Mouse (Mus musculus) adrenal gland, adult 2 months (tissue): ENCODE results near the gene Lgi4. TPM values are rescaled to one million over a fixed set of nuclear protein-coding genes. Genes with fewer than 3 reads are reported as not detected.
A peak's percentile ranks its signal among the peaks of the same experiment; 100 is the strongest.

Source experiments
- DNase-seq: peaks from one replicate; pipeline ENCODE4 v3.0.0; 2021
- long read RNA-seq: library from polyadenylated mRNA; stranded (forward); transcript quantifications from one replicate; pipeline ENCODE4 v2.0.0, GENCODE M21; 2021
- polyA plus RNA-seq: library from polyadenylated mRNA; depleted of rRNA; stranded (reverse); fragments of >200 nt; gene quantifications from 2 replicates; pipeline ENCODE4 v1.2.3, GENCODE M21; 2012; rRNA removed
- total RNA-seq, 2 experiments: library from RNA; stranded (reverse); gene quantifications; 2 replicates each; pipeline ENCODE4 v1.2.3; 2021

Lgi4 gene
- total RNA-seq (1 to 10 TPM; 2.2 to 6.5 TPM), polyA plus RNA-seq (3.3 and 6.2 TPM in 2 replicates)
- long read RNA-seq, full-length matches to known transcripts, result 6 of 9 reads
- long read RNA-seq, partial matches to known transcripts, result 2 of 9 reads
- long read RNA-seq, other reads (novel, unspliced or antisense), result 1 of 9 reads

GRCm38 (mm10) chr7:31059108-31059507 is at the start of gene Lgi4:
Gene Lgi4, plus strand, starts transcription at chr7:31059342.
- peak; percentile 90 for DNase-seq

DNA sequence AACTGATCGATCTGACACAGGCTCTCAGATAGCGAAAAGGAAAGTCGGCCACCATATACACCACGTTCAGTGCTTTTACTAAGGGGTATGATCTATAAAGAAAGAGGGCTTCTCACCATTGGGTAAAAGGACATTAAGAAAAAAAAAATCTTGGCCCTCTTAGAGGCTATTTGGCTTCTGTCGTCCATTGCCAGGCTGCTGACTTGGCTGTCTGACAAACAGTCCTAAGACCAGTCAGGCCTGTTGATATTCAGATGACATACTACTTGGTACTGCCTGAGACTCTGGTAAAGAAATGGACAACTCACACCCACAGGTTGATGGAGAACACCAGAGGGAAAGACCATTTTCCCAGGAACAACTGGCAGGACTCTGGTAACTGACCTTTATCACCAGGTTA is 46.2 kb upstream of the Lgi4 start:
- no peak for DNase-seq

- peak; percentile 34 for DNase-seq
Observed at GRCm38 (mm10) chr7:31017104-31017901, 41.8 kb upstream of the Lgi4 start.

- no peak for DNase-seq
Observed at GRCm38 (mm10) chr7:31028609-31029008, 30.5 kb upstream of the Lgi4 start.

DNA sequence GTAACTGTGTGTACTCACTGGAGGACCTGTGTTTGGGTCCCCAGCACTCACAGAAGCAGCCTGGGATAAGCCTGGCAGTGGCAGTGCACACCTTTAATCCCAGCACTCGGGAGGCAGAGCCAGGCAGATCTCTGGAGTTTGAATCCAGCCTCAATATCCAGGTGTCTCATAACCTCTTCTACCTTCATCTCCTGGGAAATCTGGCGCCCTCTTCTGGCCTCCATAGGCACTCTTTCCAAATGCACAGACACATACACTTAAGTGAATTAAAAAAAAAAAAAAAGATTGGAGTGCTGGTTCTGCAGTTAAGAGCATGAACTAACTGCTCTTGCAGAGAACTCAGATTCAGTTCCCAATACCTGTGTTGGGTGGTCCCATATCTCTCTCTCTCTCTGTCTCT is 28.4 kb upstream of the Lgi4 start:
- no peak for DNase-seq

DNA sequence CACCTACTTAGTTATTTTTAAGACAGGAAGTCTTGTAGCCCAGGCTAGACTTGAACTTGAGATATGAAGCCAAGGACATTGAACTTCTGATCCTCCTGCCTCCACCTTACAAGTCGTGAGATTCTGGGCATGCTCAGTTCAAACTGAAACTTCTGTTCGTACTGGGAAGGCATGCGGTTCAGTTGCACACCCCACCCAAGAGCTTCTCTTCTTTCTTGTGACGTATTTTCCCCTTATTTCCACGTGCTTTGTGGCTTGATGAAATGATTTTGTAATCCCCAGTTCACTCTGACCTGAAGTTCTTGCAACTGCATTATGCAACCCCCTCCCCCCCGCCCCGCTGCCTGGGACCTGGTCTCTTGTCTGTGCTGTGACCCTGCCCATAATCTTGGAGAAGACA is 27.4 kb upstream of the Lgi4 start:
- no peak for DNase-seq

DNA sequence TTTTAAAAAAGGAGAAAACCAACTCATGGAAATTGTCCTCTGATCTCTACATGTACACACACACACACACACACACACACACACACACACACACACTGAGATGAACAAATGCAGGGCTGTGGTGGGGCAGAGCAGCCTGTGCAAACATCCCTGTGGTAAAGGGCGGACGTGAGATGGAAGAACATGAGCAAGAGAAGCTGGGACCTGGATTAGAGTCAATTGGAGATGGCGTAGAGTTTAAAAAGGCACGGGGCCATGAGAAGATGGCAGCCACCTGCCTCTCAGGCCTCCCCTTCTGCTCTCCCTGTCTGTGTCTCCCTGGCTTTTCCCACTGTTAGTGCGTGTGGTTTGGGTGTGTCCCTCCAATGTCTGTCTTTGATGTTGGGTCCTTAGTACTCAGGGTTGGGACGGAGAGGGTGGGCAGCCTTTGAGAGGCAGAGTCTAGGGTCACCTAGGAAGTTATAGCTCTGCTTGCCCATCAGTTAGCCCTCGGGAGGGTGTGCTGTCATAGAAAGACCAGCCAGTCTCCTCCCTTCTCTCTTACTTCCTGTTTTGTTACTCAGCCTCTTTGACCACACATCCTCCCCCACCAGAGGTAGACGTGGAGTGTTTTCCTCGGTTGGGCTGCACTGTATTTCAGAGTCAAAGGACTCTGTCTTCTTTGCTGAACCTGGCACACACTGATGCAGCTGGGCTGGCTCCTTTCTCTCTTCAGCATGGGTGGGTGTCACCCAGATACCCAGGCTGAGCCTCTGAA is 25.6 kb upstream of the Lgi4 start:
- DNase-seq, result no peak

- DNase-seq, result no peak
Observed at GRCm38 (mm10) chr7:31034789-31035188, 24.4 kb upstream of the Lgi4 start.

GRCm38 (mm10) chr7:31035291-31035690 is 23.9 kb upstream of the Lgi4 start:
- no peak for DNase-seq

DNA sequence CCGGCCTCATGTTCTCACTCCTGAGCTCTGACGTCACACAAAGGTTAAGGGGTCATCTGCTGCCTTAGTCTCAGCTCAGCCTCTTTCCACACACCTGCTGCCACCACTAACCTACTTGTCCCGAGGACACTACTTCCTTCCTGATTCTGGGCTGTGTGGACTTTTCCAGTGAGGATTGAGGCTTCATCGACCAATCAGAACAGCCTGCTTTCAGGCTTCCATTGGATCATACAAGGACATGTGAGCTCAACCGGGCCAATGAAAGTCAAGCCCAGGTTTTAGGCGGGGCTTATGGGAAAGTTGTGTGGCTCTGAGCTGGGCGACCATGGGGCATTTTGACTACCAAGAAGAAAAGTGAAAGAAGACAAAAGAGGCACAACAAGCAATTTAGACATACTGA is 22.2 kb upstream of the Lgi4 start:
- DNase-seq, result no peak

GRCm38 (mm10) chr7:31037675-31038074 is 21.5 kb upstream of the Lgi4 start:
- no peak for DNase-seq

DNA sequence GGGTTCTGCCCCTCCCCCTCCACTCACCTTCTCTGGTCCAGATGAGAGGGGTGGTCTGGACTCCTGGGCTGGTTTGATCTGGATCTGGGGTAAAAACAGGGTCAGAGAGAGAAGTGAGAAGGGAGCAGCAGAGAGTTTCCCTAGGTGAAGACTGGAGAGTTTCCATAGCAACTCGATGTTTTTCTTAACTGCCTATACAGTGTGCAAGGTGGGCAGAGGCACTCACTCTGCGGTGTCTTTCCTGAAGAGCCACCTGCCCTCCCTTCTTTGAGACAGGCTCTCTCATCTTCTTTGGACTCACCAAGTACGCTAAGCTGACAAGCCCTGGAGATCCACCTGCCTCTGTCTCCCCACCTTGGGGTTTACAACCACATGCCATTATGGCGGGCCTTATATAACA is 20.1 kb upstream of the Lgi4 start:
- no peak for DNase-seq

DNA sequence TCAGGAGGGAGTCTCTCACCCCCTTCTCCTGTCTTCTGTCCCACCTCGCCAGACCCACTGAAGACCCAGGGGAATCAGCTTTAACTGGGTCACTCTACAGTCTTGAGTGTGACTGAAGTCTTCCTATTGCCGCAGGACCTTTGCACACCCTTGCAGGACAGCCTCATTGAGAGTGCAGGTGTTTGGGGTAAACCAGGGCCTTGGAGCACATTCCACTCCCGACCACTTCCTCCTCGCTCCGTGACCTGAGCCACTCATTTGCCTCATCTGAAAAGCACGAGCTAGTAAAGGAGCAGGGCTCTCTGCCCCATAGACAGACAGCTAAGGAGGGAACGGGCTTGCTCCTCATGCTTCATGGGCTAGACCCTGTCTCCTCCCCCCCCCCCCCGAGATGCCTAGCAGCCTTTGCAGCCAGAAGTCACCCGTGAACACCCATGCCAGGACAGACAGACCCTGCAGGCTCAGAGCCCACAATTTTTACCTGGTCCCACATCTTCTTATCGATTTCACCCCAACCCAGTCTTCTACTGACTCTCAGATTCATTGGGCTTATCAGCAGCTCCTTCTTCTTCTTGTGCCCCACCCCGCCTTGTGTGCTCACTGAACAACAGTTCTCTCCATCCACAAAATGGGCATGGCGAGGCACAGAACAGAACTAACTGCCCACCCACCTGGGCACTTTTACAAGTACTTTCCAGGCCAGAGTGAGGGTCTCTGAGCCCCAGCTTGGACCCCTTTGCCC is 18.7 kb upstream of the Lgi4 start:
- DNase-seq, result no peak

- DNase-seq, result no peak
Observed at GRCm38 (mm10) chr7:31041023-31041407, 18.1 kb upstream of the Lgi4 start.

GRCm38 (mm10) chr7:31041662-31042315 is 17.4 kb upstream of the Lgi4 start:
- DNase-seq, result peak; percentile 80

DNA sequence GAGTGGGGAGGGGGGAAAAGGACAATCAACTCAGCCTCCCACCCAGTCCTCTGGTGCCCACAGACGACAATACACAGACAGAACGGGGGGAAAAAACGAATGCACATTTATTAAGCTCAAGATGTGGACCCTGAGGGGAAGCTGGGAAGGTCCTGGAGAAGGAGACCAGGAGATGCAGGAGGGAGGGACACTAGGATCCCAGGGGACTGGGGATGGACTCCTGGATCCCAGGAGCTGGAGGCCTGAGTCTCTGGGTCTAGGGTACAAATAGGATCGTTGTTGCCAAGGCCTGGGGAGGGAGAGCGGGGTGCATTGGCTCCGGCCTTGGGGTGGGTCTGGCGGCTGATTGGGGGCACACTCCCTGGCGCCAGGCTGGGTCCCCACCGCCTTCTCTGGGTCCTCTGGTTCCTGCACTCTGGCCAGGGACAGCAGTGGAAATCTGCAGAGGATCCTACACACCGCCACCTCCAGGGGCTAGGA is 16.7 kb upstream of the Lgi4 start, which contains the start of gene Fxyd5:
Gene Fxyd5, minus strand, starts transcription at position 51 of the 480 bp plus-strand sequence.
- DNase-seq, result no peak

DNA sequence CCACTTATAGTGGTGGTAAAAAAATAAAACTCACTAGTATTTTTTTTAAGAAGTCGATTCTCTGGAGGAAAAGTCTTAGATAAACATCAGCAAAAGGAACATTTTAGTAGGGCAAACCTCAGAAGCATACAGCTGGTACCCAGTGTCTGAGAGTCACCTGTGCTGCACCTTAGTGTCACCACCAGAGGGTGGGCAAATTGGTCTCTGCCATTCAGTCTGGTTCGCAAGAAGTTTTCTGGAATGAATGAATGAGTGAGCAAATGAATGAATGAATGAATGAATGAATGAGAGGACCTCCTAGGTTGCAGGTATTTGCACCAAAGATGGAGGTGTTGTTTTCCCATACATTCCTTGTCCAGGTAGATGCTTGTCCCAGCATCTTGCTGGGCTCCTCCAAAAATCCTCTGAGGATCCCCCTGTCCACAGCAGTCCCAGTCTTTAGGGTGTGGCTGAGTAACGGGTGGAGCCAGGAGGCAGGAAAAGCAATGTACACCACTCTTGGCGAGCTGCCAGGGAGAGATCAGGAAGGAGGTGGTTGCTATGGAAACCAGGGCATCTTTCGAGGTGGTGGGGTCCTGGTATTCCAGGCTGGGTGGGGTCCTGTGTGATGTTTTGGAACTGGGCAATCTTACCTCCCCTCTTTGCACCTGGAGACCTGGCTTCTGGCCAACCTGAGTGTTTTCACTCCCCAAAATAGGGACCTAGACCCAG is 9.9 kb upstream of the Lgi4 start:
- DNase-seq, result no peak

DNA sequence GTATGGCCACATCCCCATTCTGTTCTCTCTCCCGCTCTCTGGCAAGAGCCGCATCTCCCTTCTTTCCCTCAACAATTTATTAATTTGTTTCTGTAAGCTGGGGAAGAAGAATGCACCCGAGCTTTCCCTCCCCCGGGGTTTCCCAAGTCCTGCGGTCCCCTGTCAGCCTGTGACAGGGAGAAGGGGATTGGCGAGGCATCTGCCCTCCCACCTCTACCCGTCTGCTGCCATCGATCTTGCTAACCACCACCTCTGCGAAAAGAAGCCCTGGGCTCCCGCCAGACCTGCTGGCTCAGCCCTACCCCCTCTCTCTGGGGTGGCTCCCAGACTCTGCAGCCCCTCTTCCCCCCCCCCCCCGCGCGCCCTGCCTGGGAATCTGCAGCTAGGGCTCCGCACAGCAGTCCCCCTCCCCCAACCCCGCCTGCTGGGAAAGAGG is 9.3 kb upstream of the Lgi4 start:
- DNase-seq, result no peak

DNA sequence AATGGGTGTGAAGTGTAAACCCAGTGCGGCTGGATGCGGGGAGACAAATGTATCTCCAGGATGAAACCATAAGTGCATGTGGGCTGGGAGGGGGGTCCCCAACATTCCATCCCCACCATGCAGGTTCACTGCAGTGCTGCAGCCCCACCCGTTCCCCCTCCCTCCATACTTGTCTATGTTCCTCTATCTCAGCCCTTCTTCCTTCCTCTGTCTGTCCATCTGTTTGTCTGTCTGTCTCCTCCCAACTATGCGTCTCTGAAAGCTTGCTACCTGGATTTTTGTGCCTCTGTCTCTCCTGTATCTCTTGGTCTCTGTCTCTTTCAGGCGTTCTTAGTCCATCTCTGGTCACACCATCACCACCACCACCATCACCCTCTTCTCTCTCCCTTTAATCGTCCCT is 8.7 kb upstream of the Lgi4 start:
- DNase-seq, result no peak

GRCm38 (mm10) chr7:31050921-31051320 is 8.2 kb upstream of the Lgi4 start:
- no peak for DNase-seq
